Mouse (Mus musculus) ES-E14 (cell line): ENCODE results near the gene Itga2b. TPM values are rescaled to one million over a fixed set of nuclear protein-coding genes. Genes with fewer than 3 reads are reported as not detected.

Experiments
- DNase-seq: peaks from one replicate; pipeline ENCODE4 v3.0.0-alpha.2; 2013; ENCODE audit warnings: low read depth, low spot score
- H3K27ac ChIP-seq: 2 replicates; pipeline ENCODE4 v1.5.1; 2012; ENCODE audit warnings: low read depth, mild to moderate bottlenecking, low read length, moderate library complexity, mixed read lengths; ENCODE audit not compliant: poor library complexity, insufficient read depth, severe bottlenecking
- H3K36me3 ChIP-seq: 2 replicates; pipeline ENCODE4 v1.6.1; 2012; ENCODE audit warnings: mild to moderate bottlenecking, low read length, moderate library complexity, mixed read lengths; ENCODE audit not compliant: control insufficient read depth, poor library complexity, insufficient read depth, severe bottlenecking
- H3K4me1 ChIP-seq, 2 experiments: fragments of 150-350 bp in 1 of 2; sonication (generic) in 1 of 2; 2 replicates each; pipeline ENCODE4 v1.6.1; 2012; ENCODE audit warnings: low read length in 2 of 2, mild to moderate bottlenecking in 1 of 2, mixed read lengths in 1 of 2; ENCODE audit not compliant: control insufficient read depth in 2 of 2, insufficient read depth in 2 of 2, poor library complexity in 1 of 2
- H3K4me3 ChIP-seq, 2 experiments: fragments of 150-350 bp in 1 of 2; sonication (generic) in 1 of 2; 2 replicates each; pipeline ENCODE4 v1.5.1; 2012; ENCODE audit warnings: low read length in 2 of 2, low read depth in 1 of 2, mild to moderate bottlenecking in 1 of 2, mixed read lengths in 1 of 2; ENCODE audit not compliant: insufficient read depth in 1 of 2, poor library complexity in 1 of 2, severe bottlenecking in 1 of 2
- H3K9ac ChIP-seq: 2 replicates; pipeline ENCODE4 v1.6.1; 2012; ENCODE audit warnings: low read depth, mild to moderate bottlenecking, low read length, mixed read lengths; ENCODE audit not compliant: poor library complexity, insufficient read depth, severe bottlenecking
- H3K9me3 ChIP-seq: fragments of 150-350 bp; sonication (generic); 2 replicates; pipeline ENCODE4 v1.6.1; 2012; ENCODE audit warnings: low read depth, mild to moderate bottlenecking, low read length; ENCODE audit not compliant: control insufficient read depth, insufficient read depth
- CHD2 ChIP-seq: IDR thresholded peaks from 2 replicates; pipeline ENCODE4 v1.6.1; 2014; ENCODE audit warnings: mild to moderate bottlenecking, low read depth, low read length, inconsistent platforms
- HCFC1 ChIP-seq: IDR thresholded peaks from 2 replicates; pipeline ENCODE4 v1.6.1; 2012; ENCODE audit warnings: low read length, inconsistent platforms, borderline replicate concordance; ENCODE audit not compliant: insufficient read depth
- MAFK ChIP-seq: IDR thresholded peaks from 2 replicates; pipeline ENCODE4 v1.6.1; 2014; ENCODE audit warnings: mild to moderate bottlenecking, low read depth, low read length, inconsistent platforms; ENCODE audit not compliant: insufficient read depth
- ZC3H11A ChIP-seq: IDR thresholded peaks from 2 replicates; pipeline ENCODE4 v1.6.1; 2012; ENCODE audit warnings: low read depth, mild to moderate bottlenecking, inconsistent platforms, low read length, borderline replicate concordance
- ZNF384 ChIP-seq: IDR thresholded peaks from 2 replicates; pipeline ENCODE4 v1.6.1; 2012; ENCODE audit warnings: low read depth, low read length, inconsistent platforms
- in situ Hi-C, 2 experiments: fragments of 600-800 bp; cut with MboI; formaldehyde crosslinking; loops; one replicate each; pipeline ENCODE4 v1.15.1; 2025; ENCODE audit warnings: low sequenced_read_pairs in 2 of 2, inconsistent platforms in 1 of 2; ENCODE audit not compliant: unreplicated experiment in 2 of 2
- total RNA-seq: library from RNA; depleted of rRNA; stranded (reverse); fragments of 300-350 nt; gene quantifications from 2 replicates; pipeline ENCODE4 v1.2.3, GENCODE M21; 2012

Itga2b gene
- total RNA-seq, 1 experiment = 6.6 TPM

DNA sequence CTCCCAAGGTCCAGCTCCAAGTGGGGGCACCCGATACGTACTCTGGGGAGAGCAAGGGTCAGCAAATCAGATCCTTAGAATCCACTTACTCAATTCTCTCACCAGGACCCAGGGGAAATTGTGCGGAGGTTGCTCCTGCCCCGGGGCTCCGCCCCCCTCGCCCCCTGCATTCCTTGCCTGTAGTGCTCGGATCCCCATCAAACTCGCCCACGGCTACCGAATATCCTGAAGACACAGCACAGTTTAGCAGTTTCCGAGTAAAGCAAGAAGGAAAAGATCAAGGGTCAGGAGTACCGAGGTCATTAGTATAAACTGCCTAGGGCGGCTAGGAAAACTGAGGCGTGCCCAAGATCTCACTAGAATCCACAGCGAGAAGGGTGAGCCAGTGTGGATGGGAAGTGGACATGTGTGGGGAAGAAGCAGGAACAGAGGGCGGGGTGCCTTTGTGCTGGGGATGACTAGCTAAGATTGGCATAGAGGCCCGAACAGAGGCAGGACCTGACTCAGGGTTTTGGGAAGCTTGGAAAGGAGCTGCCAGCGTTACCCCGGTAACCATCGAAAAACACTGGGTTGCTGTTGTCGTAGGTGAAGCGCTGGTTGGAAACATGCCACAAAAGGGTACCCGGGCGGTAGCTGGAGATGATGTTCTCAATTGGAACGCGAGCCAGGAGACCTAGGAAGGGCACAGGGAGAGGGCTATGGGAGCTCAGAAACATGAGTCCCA is 4.0 kb downstream of the Itga2b start:
- DNase-seq = no peak
- Histone ChIP-seq H3K4me3 (no peak overlapping the region), H3K4me1 (peaks cover 0 to 4% of the 10 kb centered on the region in 2 experiments; a peak in 1 of 4 replicates), H3K9ac (no peak overlapping the region), H3K36me3 (no peaks in the 10 kb centered on the region), H3K9me3 (no peaks in the 10 kb centered on the region), H3K27ac (no peak overlapping the region)
- in situ Hi-C loops = no loop called here
- TF ChIP-seq MAFK (peak; percentile 44; the same call in 1 of the 2 replicates), ZC3H11A (no peak), ZNF384 (no peak), CHD2 (no peak), HCFC1 (no peak)

GRCm38 (mm10) chr11:102464901-102465300 is 5.0 kb downstream of the Itga2b start:
- no peaks in the 10 kb centered on the region for H3K9me3 ChIP-seq
- H3K27ac ChIP-seq = no peak overlapping the region
- no peak overlapping the region for H3K9ac ChIP-seq
- no peak for DNase-seq
- TF ChIP-seq CHD2 (no peak), HCFC1 (no peak), ZNF384 (no peak), ZC3H11A (no peak), MAFK (no peak)
- no peak overlapping the region for H3K4me3 ChIP-seq
- H3K36me3 ChIP-seq = no peaks in the 10 kb centered on the region
- in situ Hi-C loops = no loop called here
- H3K4me1 ChIP-seq = peaks cover 0 to 4% of the 10 kb centered on the region in 2 experiments; a peak in 1 of 4 replicates

GRCm38 (mm10) chr11:102461764-102462163 is 8.2 kb downstream of the Itga2b start:
- Histone ChIP-seq H3K36me3 (no peaks in the 10 kb centered on the region), H3K9me3 (no peaks in the 10 kb centered on the region), H3K4me3 (no peak overlapping the region), H3K9ac (no peak overlapping the region), H3K4me1 (peaks cover 0 to 1% of the 10 kb centered on the region in 2 experiments; a peak in 1 of 4 replicates), H3K27ac (no peak overlapping the region)
- TF ChIP-seq ZC3H11A (no peak), MAFK (no peak), ZNF384 (no peak)
- DNase-seq = no peak
- in situ Hi-C loops = no loop called here

DNA sequence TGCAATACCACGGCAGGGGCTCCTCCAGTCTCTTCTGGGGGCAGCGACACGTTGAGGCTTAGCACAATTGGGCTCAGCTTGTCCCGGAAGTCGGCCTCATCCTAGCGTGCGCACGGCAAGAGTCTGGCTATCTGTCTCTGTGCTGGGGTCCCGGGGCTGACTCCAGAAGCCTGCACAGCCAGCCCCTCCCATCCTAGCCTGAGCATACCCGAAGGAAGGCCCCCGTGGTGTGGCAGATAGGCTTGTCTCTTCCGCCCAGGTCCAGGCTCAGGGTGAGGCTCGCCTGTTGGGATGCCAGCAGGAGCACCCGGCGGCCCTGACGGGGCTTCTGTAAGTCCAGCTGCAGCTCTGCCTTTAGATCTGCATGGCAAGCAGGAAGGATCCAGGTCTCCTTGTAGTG is 9.4 kb downstream of the Itga2b start:
- Histone ChIP-seq H3K4me1 (peaks cover 0 to 6% of the 10 kb centered on the region in 2 experiments; a peak in 1 of 4 replicates), H3K9ac (no peak overlapping the region), H3K9me3 (no peaks in the 10 kb centered on the region), H3K4me3 (peak overlapping the region in 1 of 2 experiments; percentile 30; a peak in 1 of 4 replicates), H3K27ac (no peak overlapping the region), H3K36me3 (no peaks in the 10 kb centered on the region)
- no peak for TF ChIP-seq ZNF384
- no peak for TF ChIP-seq HCFC1
- no peak for TF ChIP-seq MAFK
- no peak for TF ChIP-seq ZC3H11A
- no peak for TF ChIP-seq CHD2
- in situ Hi-C loops = no loop called here
- no peak for DNase-seq
